In the genomic region with DNA sequence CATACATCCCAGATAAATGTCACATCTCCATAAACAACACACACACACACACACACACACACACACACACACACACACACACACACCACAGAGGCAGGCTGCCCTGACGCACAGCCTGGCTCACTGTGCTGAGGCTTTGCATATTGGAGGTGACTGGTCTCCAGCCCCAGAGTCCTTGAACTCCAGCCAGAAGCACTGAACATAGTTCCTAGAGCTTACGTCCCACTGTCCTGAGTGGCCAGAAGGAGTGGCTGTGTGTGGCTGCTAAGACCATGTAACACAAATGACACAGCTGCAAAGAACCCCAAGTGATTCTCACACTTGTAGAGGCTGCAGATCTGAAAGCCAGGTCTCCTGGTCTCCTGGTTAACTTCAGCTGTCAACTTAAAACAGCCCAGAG, we compare ENCODE assay signal across 24 mouse cellular contexts. TPM values are rescaled to one million over a fixed set of nuclear protein-coding genes. Genes with fewer than 3 reads are reported as not detected.
A peak's percentile ranks its signal among the peaks of the same experiment; 100 is the strongest.
DNase-seq lines count a peak whose midpoint lies in the region; ATAC-seq and TF ChIP-seq lines count a peak whose summit lies in the region.
"Had no signal": no experiment of that assay in that cellular context is flagged by ENCODE, and none has a peak within 500 bp of the region (broad histone marks: within the 10 kb centered on the region; RNA-seq: fewer than 3 reads in every experiment).

No protein-coding gene starts in this region.

- no peaks in the 10 kb centered on the region for H3K9me3 ChIP-seq in kidney, embryonic 15.5 days (replicated peaks)
- H3K9me3 ChIP-seq: embryonic facial prominence, embryonic 10.5 days; forebrain, embryonic 13.5 days; heart, embryonic 10.5 days; hindbrain, embryonic 13.5 days had no signal

- H3K36me3 ChIP-seq in kidney, embryonic 15.5 days = no peaks in the 10 kb centered on the region
- H3K36me3 ChIP-seq: embryonic facial prominence, embryonic 10.5 days; heart, embryonic 10.5 days; hindbrain, embryonic 13.5 days had no signal

- 89% methylated on average over 2 of the region's 2 CpGs for WGBS in kidney, embryonic 15.5 days

- intact Hi-C loops in left cerebral cortex, adult 2 months (cut with DNase I) = no loop called here

- DNase-seq in cerebellum, postnatal 10 days = peak; percentile 28 to 32
- DNase-seq in cerebellum, adult 9-10 months = no peak
- no peak for DNase-seq in left cerebral cortex, adult 2 months (ENCODE audit: extremely low spot score in 1 of 2, low spot score in 2 of 2)
- DNase-seq in left cerebral cortex, adult 18-20 months (ENCODE audit: low spot score in 2 of 2) = no peak
- DNase-seq in adrenal gland, postnatal 10 days = peak; percentile 64
- no peak for DNase-seq in gastrocnemius, postnatal 4 days (ENCODE audit: low spot score in 2 of 2)
- DNase-seq: cerebellum, adult 11-12 months; cerebellum, adult 9-11 months; forebrain, postnatal 0 days; gastrocnemius, adult 2 months; gastrocnemius, postnatal 25 days; heart, adult 18-20 months; heart, postnatal 14 days had no signal

- no peaks in the 10 kb centered on the region for H3K27me3 ChIP-seq in kidney, embryonic 15.5 days
- H3K27me3 ChIP-seq: forebrain, embryonic 13.5 days; hindbrain, embryonic 13.5 days had no signal

- H3K4me2 ChIP-seq in kidney, embryonic 15.5 days = no peak overlapping the region
- H3K4me2 ChIP-seq: forebrain, embryonic 13.5 days; hindbrain, embryonic 13.5 days had no signal

- no peak for TF ChIP-seq CTCF in left cerebral cortex, adult 2 months (IDR thresholded peaks at IDR 0.05)

- H3K4me3 ChIP-seq in left cerebral cortex, adult 2 months = no peak overlapping the region
- no peak overlapping the region for H3K4me3 ChIP-seq in kidney, embryonic 15.5 days (replicated peaks)
- H3K4me3 ChIP-seq: embryonic facial prominence, embryonic 10.5 days; forebrain, embryonic 13.5 days; gastrocnemius, adult 2 months; heart, embryonic 10.5 days; hindbrain, embryonic 13.5 days had no signal

- no peaks in the 10 kb centered on the region for H3K4me1 ChIP-seq in kidney, embryonic 15.5 days
- H3K4me1 ChIP-seq: forebrain, embryonic 13.5 days; hindbrain, embryonic 13.5 days had no signal

- H3K9ac ChIP-seq in kidney, embryonic 15.5 days = no peak overlapping the region
- H3K9ac ChIP-seq: forebrain, embryonic 13.5 days; forebrain, postnatal 0 days; hindbrain, embryonic 13.5 days had no signal

- no peak for ATAC-seq in kidney, embryonic 15.5 days (replicated peaks; ENCODE audit: low FRiP score)
- ATAC-seq: activated CD4-positive, CD25-positive, alpha-beta regulatory T cell, adult 4 months; forebrain, embryonic 13.5 days; forebrain, postnatal 0 days; intestine, embryonic 16.5 days; Patski had no signal

- H3K27ac ChIP-seq in left cerebral cortex, adult 2 months = peak overlapping the region; percentile 8; the same call in 1 of the 2 replicates
- no peak overlapping the region for H3K27ac ChIP-seq in kidney, embryonic 15.5 days
- H3K27ac ChIP-seq: embryonic facial prominence, embryonic 10.5 days; forebrain, embryonic 13.5 days; gastrocnemius, adult 2 months; heart, embryonic 10.5 days; hindbrain, embryonic 13.5 days had no signal

RNA-seq across cellular contexts. Expression of a gene that starts 8.8 kb away (rescaled TPM):
- total RNA-seq in left cerebral cortex, adult 2 months (2021) = 100 to 1,000 TPM; 135 to 155 TPM
- total RNA-seq in left cerebral cortex, adult 18-20 months (2021) = 100 to 1,000 TPM; 120 to 126 TPM
- under 1 TPM in 1 of 2 experiments, not detected in 1; 0.60 TPM for total RNA-seq in adrenal gland, postnatal 10 days (2021)
- polyA plus RNA-seq in kidney, embryonic 15.5 days (2015; fragmentation: Nextera tagmentation; extraction: Ambion mirVana) = 0.26 and 0.46 TPM in 2 replicates
- 1 to 10 TPM in 1 of 2 experiments, under 1 TPM in 1; 0.83 to 1.2 TPM for total RNA-seq in gastrocnemius, postnatal 4 days (2021)
- total RNA-seq: hematopoietic stem cell, adult 5-6 weeks; MEL had no signal
- polyA plus RNA-seq: activated CD4-positive, CD25-positive, alpha-beta regulatory T cell, adult 4 months; C2C12; embryonic facial prominence, embryonic 10.5 days; heart, embryonic 10.5 days; intestine, embryonic 16.5 days; Patski had no signal

RNA-seq across cellular contexts. Expression of a gene that starts 51.2 kb away (rescaled TPM):
- 10 to 100 TPM; 21.6 to 26.6 TPM for total RNA-seq in left cerebral cortex, adult 2 months (2021)
- total RNA-seq in left cerebral cortex, adult 18-20 months (2021) = 10 to 100 TPM; 23.3 to 30.5 TPM
- 100 to 1,000 TPM in 1 of 2 experiments, 10 to 100 TPM in 1; 76.2 to 163 TPM for total RNA-seq in adrenal gland, postnatal 10 days (2021)
- 5.5 and 6.8 TPM in 2 replicates for polyA plus RNA-seq in kidney, embryonic 15.5 days (2015; fragmentation: Nextera tagmentation; extraction: Ambion mirVana)
- total RNA-seq in gastrocnemius, postnatal 4 days (2021) = 10 to 100 TPM; 24.8 to 27.1 TPM

Comparison
In these comparisons a context has a peak if more than half of its experiments do, and no peak if none do; other contexts are left out.
1. DNase-seq: peak in cerebellum, postnatal 10 days (2 of 2) and adrenal gland, postnatal 10 days (single experiment); none in cerebellum, adult 9-10 months (single experiment), left cerebral cortex, adult 2 months (0 of 2), left cerebral cortex, adult 18-20 months (0 of 2) and gastrocnemius, postnatal 4 days (0 of 2).
2. RNA of a gene that starts 8.8 kb away (total RNA-seq): 135 to 155 TPM in left cerebral cortex, adult 2 months and 120 to 126 TPM in left cerebral cortex, adult 18-20 months; 0.83 to 1.2 TPM in gastrocnemius, postnatal 4 days and 0.60 TPM in adrenal gland, postnatal 10 days; every median in the first group is over 10 times any median in the second.